Mouse (Mus musculus) olfactory bulb, adult 2 months (tissue): ENCODE measurements around the gene Camk1.

Source experiments
- CTCF ChIP-seq: fragments of 200-500 bp; IDR thresholded peaks from 2 replicates; pipeline ENCODE4 v1.5.1; 2012; ENCODE audit warnings: low read depth, mild to moderate bottlenecking, low read length, moderate library complexity; ENCODE audit not compliant: insufficient read depth
- POLR2A ChIP-seq: fragments of 200-500 bp; IDR thresholded peaks from 2 replicates; pipeline ENCODE4 v1.6.1; 2012; ENCODE audit warnings: mild to moderate bottlenecking, low read depth, low read length, moderate library complexity; ENCODE audit not compliant: insufficient read depth

DNA sequence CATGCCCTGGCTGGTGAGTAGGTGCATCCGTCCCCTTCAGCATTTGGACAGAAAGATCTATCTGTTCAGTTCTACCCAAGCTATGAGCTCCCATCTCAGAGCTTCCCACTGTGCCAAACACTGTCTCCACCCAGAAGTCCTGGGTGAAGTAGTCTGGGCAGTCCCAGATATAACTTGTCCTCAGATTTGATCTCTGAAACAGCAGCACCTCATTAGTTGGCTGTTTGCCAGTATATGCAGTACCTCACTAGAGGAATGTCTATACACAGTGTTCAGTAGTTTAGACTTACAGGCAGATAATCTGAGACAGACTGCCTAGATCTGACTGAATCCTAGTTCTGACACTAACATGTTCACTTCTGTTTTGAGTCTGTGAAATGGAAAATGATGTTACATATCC lies 14.4 kb downstream of the Camk1 start:
- TF ChIP-seq POLR2A (no peak), CTCF (no peak)
